Mouse (Mus musculus) heart, adult 9 months (tissue): ENCODE measurements around the gene Gm11060.

ENCODE experiments used
- DNase-seq, 2 experiments: peaks; one replicate each; pipeline ENCODE4 v3.0.0; 2022; ENCODE audit warnings: low spot score in 2 of 2

Gene Gm11060

GRCm38 (mm10) chr2:105117669-105118068 lies 25.9 kb downstream of the Gm11060 start:
- no peak for DNase-seq

GRCm38 (mm10) chr2:105122216-105122615 lies 30.4 kb downstream of the Gm11060 start:
- no peak for DNase-seq

GRCm38 (mm10) chr2:105122886-105123285 lies 31.1 kb downstream of the Gm11060 start:
- DNase-seq: no peak

GRCm38 (mm10) chr2:105123431-105123830 lies 31.6 kb downstream of the Gm11060 start:
- no peak for DNase-seq

GRCm38 (mm10) chr2:105123881-105124280 lies 32.1 kb downstream of the Gm11060 start:
- DNase-seq: no peak

- no peak for DNase-seq
Observed at GRCm38 (mm10) chr2:105124391-105124790, 32.6 kb downstream of the Gm11060 start.

DNA sequence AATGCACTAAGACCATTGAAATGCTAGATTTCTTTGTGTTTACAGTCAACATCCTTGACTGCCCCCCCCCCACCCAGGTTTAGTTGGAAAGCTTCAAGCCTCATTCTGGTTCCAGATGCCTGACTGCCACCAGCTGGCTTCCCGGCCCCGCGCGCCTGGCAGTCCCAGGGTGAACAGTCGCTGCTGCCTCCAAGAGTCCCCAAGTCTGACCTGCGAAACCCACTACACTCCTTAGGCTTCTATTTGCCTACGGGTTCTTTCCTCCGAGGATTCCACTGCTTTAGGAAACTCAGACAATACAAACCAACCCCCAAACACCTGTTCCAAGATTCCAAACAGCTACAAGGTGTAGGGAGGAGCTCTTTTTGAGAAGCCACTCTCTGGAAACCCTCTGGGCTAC lies 33.4 kb downstream of the Gm11060 start:
- no peak for DNase-seq

GRCm38 (mm10) chr2:105125641-105126040 lies 33.8 kb downstream of the Gm11060 start:
- DNase-seq: no peak

DNA sequence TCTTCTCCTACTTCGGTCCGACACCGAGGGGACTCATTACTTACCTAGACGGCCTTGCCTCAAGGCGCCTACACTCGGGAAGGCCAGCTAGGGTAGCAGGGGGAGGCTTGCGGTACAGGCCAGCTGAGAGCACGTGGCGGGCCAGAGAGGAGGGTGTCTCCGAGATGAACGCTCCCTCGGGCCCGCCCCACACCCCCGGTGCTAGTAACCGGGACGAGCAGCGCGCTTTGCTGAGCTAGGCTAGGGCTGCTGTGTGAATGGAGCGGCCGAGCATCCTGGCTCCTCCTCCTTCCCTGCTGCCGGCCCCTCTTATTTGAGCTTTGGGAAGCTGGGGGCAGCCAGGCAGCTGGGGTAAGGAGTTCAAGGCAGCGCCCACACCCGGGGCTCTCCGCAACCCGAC lies 34.5 kb downstream of the Gm11060 start, which contains the start of gene Wt1:
TSS of gene Wt1 (plus strand) at position 251 of the 400 bp plus-strand sequence.
- DNase-seq: peak; percentile 43 to 54

- DNase-seq: peak in 1 of 2 experiments; percentile 15
Observed at GRCm38 (mm10) chr2:105126691-105127530, 35.1 kb downstream of the Gm11060 start.

DNA sequence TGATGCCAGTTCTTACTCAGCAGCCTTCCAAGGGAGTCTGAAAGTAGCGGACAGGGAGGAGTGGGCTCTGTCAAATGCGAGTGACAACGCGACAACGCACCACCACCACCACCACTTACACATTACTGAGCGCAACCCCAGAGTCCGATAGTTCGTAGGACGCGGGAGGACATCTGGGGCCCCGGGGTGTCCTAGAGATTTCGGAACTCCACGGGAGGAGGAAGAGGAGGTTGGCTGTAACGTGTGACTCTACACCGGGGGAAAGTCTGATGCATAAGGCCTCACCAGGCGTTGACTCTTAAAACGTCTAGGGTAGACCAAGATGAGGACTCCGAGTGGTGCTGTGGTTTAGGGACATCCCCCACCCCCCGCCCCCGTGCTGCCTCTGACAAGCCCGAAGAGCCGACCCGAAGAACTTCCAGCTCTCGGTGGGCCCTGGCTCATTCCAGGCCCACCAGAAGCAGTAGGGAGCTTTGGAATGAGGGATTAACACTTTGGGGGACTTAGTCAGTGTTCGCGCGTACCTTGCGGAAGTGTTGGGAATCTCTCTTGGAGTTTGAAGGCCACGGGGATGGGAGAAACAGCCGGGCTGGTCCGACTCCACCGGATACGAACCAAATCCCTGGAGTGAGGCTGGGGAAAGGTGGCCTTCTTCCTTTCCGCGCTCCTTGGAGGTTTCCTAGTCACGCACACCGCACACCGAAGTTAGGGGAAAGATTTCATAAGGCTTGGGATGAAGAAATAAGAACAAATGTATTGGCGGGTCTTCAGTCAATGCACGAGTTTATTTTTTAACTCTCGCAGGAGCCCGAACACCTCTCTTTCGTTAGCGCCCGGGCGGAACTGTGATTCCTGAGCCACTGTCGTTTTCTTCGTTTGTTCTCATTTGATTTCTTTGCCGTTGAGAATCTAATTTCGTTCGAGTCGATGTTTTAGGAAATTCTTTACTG lies 36.0 kb downstream of the Gm11060 start:
- DNase-seq: no peak

GRCm38 (mm10) chr2:105128564-105128963 lies 36.7 kb downstream of the Gm11060 start:
- DNase-seq: no peak

DNA sequence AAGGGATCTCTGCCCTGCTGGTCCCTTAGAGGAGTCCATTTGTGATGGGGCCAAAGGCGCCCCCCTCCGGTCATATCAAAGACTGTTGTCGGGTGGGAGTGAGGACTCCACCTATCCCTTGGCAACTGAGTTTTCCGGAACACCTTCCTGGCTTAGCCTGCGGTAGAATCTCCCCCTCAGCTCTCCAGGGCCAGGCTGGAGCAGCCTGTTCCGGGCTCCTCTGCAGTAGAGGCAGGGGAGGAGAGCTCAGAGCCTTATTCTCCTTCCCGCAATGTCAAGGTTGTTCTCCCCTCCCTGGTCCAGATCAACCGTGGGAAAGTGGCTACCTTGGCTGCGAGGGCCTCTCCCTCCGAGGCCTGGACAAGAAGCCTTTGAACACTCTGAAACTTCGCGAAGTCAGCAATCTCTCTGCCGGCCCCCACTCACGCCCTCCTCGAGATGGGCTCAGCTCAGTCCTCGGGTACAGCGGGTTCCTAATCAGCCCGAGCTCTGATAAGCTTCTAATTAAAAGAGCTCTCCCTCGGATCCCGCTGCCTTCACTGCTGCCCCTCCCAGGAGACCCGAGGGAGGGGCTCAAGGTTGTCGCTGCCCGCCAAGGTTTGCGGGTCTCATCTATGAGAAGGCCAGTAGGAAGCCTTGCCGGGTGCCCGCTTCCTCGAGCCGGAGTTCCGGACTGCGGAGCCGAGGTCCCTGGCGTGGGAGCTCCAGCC lies 38.7 kb downstream of the Gm11060 start:
- DNase-seq: peak; percentile 56 to 60

- no peak for DNase-seq
Observed at GRCm38 (mm10) chr2:105131061-105131810, 39.4 kb downstream of the Gm11060 start.

DNA sequence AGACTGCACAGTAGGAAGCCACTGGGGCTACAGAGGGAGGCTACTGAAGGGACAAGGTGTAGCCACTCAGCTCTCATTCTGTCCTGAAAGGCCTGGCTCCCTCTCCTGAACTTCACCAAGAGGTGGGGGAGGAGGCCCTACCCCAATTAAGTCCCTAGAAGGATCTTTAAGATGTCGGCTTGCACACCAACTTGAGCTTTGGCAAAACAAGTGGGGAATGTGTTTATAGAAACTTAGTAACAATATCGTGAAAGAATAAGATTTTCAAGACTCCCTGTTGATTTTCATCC lies 39.9 kb downstream of the Gm11060 start:
- DNase-seq: no peak

DNA sequence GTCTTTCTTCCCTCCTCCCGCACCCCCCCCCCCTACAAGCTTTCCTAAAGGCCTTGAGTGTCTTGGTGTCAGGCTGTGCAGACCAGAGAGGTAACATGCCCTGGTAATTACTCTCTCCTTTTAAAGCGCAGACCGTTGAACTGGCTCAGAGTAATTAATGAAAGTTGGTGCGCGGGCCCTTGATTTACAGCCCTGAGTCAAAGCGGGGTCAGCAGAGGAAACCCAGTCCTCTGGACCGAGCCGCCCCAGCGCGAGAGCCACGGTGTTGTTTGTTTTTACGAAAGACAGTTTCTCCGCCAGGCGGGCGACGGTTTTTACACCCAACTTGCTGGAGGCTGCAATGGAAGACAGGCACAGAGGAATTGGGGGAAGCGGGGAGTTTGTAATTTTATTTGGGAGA lies 40.5 kb downstream of the Gm11060 start:
- no peak for DNase-seq

DNA sequence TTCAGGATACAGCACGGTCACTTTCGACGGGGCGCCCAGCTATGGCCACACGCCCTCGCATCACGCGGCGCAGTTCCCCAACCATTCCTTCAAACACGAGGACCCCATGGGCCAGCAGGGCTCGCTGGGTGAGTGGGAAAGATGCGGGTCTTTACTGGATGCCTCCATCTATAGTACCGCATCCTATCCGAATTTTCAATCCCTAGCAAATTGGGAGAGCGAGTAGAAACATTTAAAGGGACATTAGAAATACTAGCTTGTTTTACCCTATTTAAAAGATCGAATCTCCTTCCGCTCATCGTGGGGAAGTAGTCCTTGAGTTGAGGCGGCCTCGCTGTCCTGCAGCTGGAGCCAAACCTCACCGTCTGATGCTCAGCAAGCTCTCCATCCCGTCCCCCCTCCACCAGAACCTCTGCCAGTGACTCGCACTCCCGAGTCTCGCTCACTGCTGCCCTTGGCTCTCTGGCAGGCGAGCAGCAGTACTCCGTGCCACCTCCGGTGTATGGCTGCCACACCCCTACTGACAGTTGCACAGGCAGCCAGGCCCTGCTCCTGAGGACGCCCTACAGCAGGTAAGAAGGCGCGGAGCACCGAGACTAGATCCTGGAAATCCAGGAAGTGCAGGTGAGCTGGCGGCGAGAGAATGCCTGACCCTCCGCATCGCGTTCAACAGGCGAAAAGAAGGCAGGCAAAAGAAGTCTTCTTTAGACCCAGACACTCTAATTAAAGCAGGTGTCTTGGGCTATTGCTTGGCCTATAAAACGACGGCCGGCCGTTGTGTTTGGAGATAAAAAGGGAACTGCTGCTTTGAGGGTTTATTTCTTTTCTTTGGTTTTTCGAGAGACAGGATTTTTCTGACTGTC lies 41.3 kb downstream of the Gm11060 start:
- DNase-seq: no peak

DNA sequence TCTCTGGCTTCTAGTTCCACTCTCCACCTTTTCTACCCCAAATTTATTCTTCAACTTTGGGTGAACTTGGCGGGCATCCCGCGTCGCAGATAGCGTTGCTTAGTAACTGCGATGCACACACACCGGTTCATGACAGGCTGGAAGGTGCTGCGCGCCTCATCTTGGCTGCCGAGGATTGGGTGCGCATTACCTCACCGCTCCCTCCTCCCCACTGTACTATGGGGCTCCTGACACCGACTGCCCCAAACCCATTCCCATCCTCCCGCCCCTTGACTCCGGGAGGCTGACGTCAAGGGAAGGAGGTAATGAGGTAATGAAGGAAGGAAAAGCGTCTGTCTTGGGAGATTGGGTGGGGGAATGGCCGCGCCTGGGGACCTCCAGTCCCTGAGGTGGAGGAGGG lies 42.5 kb downstream of the Gm11060 start:
- DNase-seq: peak; percentile 60 to 62

DNA sequence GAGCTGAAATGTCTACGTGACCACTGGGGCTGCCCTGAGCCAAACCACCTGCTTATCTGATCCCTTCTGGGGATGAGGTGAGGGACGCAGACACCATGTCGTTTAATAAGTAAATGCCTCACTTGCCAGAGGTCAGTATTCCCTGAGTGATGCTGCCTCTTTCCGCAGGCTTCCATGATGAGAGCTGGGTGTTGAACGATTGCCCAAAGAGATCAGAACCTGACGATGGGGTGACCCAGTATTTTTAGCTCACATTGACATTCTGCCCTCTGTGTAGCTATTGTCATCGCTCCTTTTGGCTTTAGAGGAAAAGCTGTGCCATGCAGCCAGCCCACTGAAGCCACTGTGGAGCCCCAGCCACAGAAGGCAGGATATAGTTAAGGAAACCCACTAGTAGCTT lies 47.7 kb downstream of the Gm11060 start:
- DNase-seq: no peak

GRCm38 (mm10) chr2:105141371-105141770 lies 49.6 kb downstream of the Gm11060 start:
- no peak for DNase-seq
